Mouse (Mus musculus): ENCODE data around the gene Usp43. TPM values are rescaled to one million over a fixed set of nuclear protein-coding genes. Genes with fewer than 3 reads are reported as not detected.

Gene Usp43
- 0.08 and 0.33 TPM in 2 replicates for polyA plus RNA-seq (2021; fragmentation: Nextera tagmentation)
- long read RNA-seq, experiment 1, partial matches to known transcripts, result 0 of 1 reads
- long read RNA-seq, experiment 1, other reads (novel, unspliced or antisense), result 1 of 1 reads
- long read RNA-seq, experiment 2, full-length matches to known transcripts, result 3 of 3 reads
- long read RNA-seq, experiment 2, partial matches to known transcripts, result 0 of 3 reads
- long read RNA-seq, experiment 2, other reads (novel, unspliced or antisense), result 0 of 3 reads

DNA sequence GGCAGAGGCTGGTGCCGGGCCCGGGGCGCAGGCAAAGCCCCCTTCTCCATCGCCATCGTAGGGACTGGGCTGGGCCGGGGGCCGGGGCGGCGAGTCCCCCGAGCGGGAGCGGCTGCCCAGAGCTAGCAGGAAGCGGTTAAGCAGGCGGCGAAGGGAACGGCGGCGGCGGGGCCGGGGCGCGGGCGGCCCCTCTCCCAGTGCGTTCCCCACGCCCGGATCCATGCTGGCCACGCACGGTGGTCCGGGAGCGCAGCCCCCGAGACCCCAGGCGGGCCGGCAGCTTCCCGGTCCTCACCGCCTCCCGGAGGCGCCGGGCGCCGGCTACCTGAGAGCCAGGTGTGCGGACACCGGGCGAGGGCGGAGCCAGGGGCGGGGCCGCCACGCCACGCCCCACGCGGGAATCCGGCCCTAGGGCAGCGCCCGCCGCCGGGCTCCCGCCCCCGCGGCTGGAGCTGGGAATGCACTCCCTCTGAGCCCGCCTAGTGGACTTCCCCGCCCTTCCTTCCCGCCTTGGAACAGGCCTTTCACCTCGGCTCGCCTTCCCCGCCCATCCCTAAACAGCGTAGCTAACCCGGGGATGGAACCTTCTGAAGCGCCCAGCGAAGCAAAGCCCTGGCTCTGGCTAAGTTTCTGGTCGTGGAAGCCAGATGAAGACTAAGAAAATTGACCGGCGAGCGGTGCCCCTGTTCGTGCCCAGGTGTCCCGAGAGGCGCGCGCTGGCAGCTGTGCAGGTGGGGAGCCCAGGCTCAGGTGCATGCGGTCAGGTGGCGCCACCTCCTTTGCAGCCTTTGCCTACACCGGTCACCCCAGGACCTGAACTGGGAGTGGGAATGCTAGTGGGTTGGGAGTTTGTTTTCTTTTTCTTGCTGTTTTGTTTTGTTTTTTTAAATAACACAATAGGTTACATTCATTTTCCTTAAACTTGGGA, at the start of gene Usp43:
Gene Usp43, minus strand, starts transcription at position 327 of the 928 bp plus-strand sequence.

DNA sequence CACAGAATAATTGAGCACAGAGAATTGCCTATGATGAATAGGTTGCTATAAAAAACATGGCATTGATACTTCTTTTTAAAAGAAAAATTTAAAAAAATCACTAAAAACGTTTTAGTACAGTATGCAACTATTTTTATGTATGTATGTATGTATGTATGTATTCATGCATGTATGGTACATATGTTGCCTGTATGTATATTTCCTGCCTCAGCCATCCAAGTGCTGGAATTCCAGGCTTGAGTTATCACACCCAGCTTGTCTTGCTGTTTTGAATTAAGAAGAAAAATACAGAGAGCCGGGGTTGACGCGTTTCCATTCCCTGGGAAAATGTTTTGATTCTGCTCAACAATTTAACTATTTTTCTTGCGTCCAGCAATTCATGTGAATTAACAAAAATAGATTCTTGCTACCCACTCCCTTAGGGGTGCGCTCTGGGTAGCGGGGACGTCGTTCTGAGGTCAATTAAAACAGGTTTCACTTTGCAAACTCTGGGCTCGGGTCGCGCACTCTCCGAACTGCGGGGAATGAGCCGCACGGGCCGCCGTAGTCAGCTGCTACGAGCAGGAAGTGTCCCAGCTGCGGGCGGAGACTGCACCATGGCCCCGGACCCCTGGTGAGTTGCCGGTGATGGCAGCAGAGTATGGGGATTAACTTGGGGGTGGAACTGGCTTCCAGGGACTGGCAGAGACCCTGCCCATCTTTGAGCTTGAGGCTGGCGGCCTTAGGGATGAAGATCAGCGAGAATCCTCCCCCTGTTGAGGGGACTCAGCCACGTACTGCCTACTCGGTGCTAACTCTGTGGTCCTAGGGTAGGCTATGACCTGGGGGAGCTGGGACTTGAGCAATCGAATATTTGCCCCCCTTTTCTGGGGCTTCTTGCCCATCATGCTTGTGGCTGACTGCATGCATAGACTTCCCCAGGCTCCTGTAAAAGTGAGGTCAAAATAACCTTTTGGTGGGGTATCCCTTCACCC, 44.2 kb upstream of the Usp43 start, which contains the start of gene Stx8:
Gene Stx8, plus strand, starts transcription at position 289 of the 974 bp plus-strand sequence.

DNA sequence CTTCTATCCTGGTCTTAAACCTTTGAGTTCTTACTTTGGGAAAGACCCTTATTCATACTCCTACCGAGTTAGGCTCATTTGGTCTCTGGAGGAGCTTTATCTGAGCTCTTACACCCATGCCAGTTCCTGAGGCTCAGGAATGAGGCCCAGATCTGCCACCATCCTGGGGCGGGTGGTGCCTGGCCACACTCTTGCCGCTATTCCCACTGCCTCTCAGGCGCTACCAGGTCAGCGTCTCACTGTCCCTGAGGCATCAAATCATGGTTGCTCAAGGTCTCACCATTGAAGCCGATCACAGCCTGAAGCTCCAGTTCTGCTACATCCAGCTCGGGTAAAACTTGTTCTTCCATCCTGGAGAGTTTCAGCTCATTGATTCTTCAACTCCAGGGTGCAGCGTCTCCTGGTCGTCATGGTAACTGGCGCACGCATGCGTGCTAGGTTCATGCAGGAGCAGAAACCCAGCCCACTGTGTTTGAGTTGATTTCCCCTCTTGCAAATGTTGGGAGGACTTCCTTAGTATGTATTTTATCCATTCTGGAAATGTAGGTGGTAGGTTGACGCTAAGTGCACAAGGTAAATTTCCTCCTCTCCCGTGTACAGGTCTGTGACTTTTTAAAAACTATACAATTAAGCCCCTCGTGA, 43.4 kb upstream of the Usp43 start, which contains the start of gene Cfap52:
Gene Cfap52, minus strand, starts transcription at position 410 of the 642 bp plus-strand sequence.

Other genes starting within 250 kb of the Usp43 start
- not detected in 2 replicates for gene Rcvrn, start 226.8 kb downstream of the Usp43 start, polyA plus RNA-seq (2021; fragmentation: Nextera tagmentation)
- gene Glp2r, start 151.0 kb downstream of the Usp43 start, polyA plus RNA-seq (2021; fragmentation: Nextera tagmentation), result 0.20 and 0.24 TPM in 2 replicates
- gene Gsg1l2, start 147.5 kb downstream of the Usp43 start, polyA plus RNA-seq (2021; fragmentation: Nextera tagmentation), result not detected in 2 replicates
- not detected in 2 replicates for gene Dhrs7c, start 124.0 kb downstream of the Usp43 start, polyA plus RNA-seq (2021; fragmentation: Nextera tagmentation)
- 2.3 and 4.3 TPM in 2 replicates for gene Cfap52, start 43.5 kb upstream of the Usp43 start, polyA plus RNA-seq (2021; fragmentation: Nextera tagmentation)
- gene Stx8, start 44.0 kb upstream of the Usp43 start, polyA plus RNA-seq (2021; fragmentation: Nextera tagmentation), result 49.7 and 64.0 TPM in 2 replicates

All from layer of hippocampus, adult 6 months (tissue).